Mouse (Mus musculus) hindbrain, embryonic 12.5 days (tissue): Measurements from ENCODE around the gene Dnase1l2. TPM values are rescaled to one million over a fixed set of nuclear protein-coding genes. Genes with fewer than 3 reads are reported as not detected.
A peak's percentile ranks its signal among the peaks of the same experiment; 100 is the strongest.

Experiments used
- ATAC-seq: fragments of 200-750 bp; cut with Nextera tagmentation; 2 replicates; pipeline ENCODE4 v1.8.0; 2017; ENCODE audit warnings: moderate TSS enrichment; ENCODE audit not compliant: low FRiP score
- H3K27ac ChIP-seq: fragments of 300-500 bp; sonication (generic); 2 replicates; pipeline ENCODE4 v1.5.1; 2016; ENCODE audit warnings: mild to moderate bottlenecking
- H3K27me3 ChIP-seq: fragments of 300-500 bp; sonication (generic); 2 replicates; pipeline ENCODE4 v1.6.1; 2016; ENCODE audit warnings: mild to moderate bottlenecking
- H3K36me3 ChIP-seq: fragments of 300-500 bp; sonication (generic); 2 replicates; pipeline ENCODE4 v1.6.1; 2016; ENCODE audit warnings: mild to moderate bottlenecking
- H3K4me1 ChIP-seq: fragments of 300-500 bp; sonication (generic); 2 replicates; pipeline ENCODE4 v1.6.1; 2016
- H3K4me2 ChIP-seq: fragments of 300-500 bp; sonication (generic); replicated peaks from 2 replicates; pipeline ENCODE4 v1.6.1; 2016; ENCODE audit warnings: mild to moderate bottlenecking
- H3K4me3 ChIP-seq: fragments of 300-500 bp; sonication (generic); 2 replicates; pipeline ENCODE4 v1.5.1; 2016; ENCODE audit warnings: mild to moderate bottlenecking
- H3K9ac ChIP-seq: fragments of 300-500 bp; sonication (generic); 2 replicates; pipeline ENCODE4 v1.6.1; 2016; ENCODE audit warnings: mild to moderate bottlenecking, moderate library complexity
- H3K9me3 ChIP-seq: fragments of 300-500 bp; sonication (generic); replicated peaks from 2 replicates; pipeline ENCODE4 v1.6.1; 2016; ENCODE audit warnings: mild to moderate bottlenecking
- WGBS: fragments of 180-500 bp; shearing (Covaris S2); methylation state at CpG from one replicate; pipeline ENCODE4 v1.1.7; 2016; 5-methylcytosine and 5-hydroxymethylcytosine counted together
- polyA plus RNA-seq: library from polyadenylated mRNA; unstranded; fragments of >200 nt; fragmentation: Nextera tagmentation; extraction: Ambion mirVana; gene quantifications from 2 replicates; pipeline ENCODE4 v1.2.1, GENCODE M21; 2016

Dnase1l2 gene
- polyA plus RNA-seq, 1 experiment from 2014 or later: 7.0 TPM

- peak within 1 kb of the TSS; percentile 76 for H3K4me3 ChIP-seq
- H3K4me2 ChIP-seq: peak within 1 kb of the TSS; percentile 62
- peaks cover 37% of the 10 kb centered on the region for H3K36me3 ChIP-seq
- H3K27me3 ChIP-seq: no peaks in the 10 kb centered on the region
- H3K9ac ChIP-seq: peak within 1 kb of the TSS; percentile 85
- peak within 1 kb of the TSS; percentile 97 for H3K27ac ChIP-seq
- WGBS: under 1% methylated on average over 48 of the region's 48 CpGs
- ATAC-seq: peak; percentile 94
- H3K4me1 ChIP-seq: peaks cover 21% of the 10 kb centered on the region
- H3K9me3 ChIP-seq: no peaks in the 10 kb centered on the region
These were observed 35.9 kb upstream of the Dnase1l2 start, which contains the start of gene Mlst8 for GRCm38 (mm10) chr17:24478663-24479380. Gene Mlst8 (minus strand): TSS chr17:24479078.

- 52% methylated on average over 11 of the region's 11 CpGs for WGBS
- H3K4me3 ChIP-seq: peak overlapping the region; percentile 76
- H3K9me3 ChIP-seq: no peaks in the 10 kb centered on the region
- no peaks in the 10 kb centered on the region for H3K27me3 ChIP-seq
- peaks cover 25% of the 10 kb centered on the region for H3K4me1 ChIP-seq
- peak overlapping the region; percentile 85 for H3K9ac ChIP-seq
- H3K27ac ChIP-seq: peak overlapping the region; percentile 97; the same call in 1 of the 2 replicates
- H3K4me2 ChIP-seq: peak overlapping the region; percentile 62
- ATAC-seq: peak; percentile 11
- H3K36me3 ChIP-seq: peaks cover 44% of the 10 kb centered on the region
These were observed 35.2 kb upstream of the Dnase1l2 start for GRCm38 (mm10) chr17:24477985-24478600.

GRCm38 (mm10) chr17:24477053-24477984 lies 34.4 kb upstream of the Dnase1l2 start:
- H3K27ac ChIP-seq: no peak overlapping the region
- peaks cover 44% of the 10 kb centered on the region for H3K36me3 ChIP-seq
- H3K4me3 ChIP-seq: no peak overlapping the region
- peak overlapping the region; percentile 85 for H3K9ac ChIP-seq
- WGBS: 93% methylated on average over 20 of the region's 20 CpGs
- no peaks in the 10 kb centered on the region for H3K9me3 ChIP-seq
- ATAC-seq: no peak
- H3K4me2 ChIP-seq: peak overlapping the region; percentile 62; the same call in 1 of the 2 replicates
- peaks cover 32% of the 10 kb centered on the region for H3K4me1 ChIP-seq
- no peaks in the 10 kb centered on the region for H3K27me3 ChIP-seq

DNA sequence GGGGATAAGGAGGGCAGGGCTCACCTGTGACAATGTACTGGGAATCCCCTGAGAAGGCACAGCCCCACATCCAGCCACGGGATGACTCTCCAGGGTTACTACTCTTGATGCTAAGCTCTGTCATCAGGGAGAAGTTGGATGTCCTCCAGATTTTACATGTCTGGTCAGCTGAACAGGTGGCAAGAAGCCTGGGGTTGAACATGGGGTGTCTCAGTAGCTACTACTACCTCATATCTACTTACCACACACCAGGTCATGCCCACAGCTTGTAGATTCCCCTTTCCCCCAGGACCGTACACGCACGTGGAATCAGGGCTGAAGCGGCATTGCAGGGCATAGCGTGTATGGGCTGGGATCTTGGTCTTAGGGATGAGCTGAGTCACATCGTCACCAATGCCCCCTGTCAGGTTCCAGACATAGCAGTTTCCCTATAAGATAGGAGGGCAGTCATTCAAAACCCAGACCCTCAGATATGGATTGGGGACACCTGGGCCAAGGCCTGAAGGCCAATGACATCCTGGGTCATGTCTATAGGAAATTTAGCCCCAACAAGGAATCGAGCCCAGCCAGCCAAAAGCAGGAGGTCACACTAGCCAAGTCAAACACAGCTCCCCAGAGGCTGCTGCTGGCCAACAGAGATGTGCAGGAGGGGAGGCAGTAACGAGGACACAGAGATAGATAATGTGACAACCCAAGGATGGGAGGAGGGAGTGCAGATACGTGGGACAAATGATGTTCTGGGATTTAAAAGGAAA lies 33.3 kb upstream of the Dnase1l2 start:
- Histone ChIP-seq H3K4me3 (no peak overlapping the region), H3K27me3 (no peaks in the 10 kb centered on the region), H3K9me3 (no peaks in the 10 kb centered on the region), H3K36me3 (peaks cover 44% of the 10 kb centered on the region), H3K9ac (no peak overlapping the region), H3K4me1 (peaks cover 43% of the 10 kb centered on the region), H3K4me2 (no peak overlapping the region), H3K27ac (no peak overlapping the region)
- ATAC-seq: no peak
- 89% methylated on average over 10 of the region's 10 CpGs for WGBS

DNA sequence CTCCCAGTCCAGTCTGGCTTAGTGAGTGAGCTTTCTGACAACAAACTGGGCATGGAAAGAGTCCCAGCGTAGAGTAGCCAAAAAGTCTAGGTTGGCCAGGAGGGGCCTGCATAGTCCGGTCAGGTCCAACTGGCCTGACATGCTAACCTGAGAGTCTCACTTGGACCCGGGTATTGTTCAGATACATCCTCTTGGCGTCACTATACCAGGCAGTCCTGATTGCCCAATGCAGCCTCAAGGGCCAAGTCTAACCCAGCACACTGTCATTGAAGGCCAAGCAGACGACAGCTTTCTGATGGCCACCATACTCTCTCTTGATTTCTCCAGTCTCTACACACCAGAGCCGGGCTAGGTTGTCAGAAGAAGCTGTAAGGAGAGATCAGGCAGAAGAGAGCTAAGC lies 32.7 kb upstream of the Dnase1l2 start:
- no peaks in the 10 kb centered on the region for H3K9me3 ChIP-seq
- no peak overlapping the region for H3K4me3 ChIP-seq
- 89% methylated on average over 6 of the region's 6 CpGs for WGBS
- no peaks in the 10 kb centered on the region for H3K27me3 ChIP-seq
- H3K4me1 ChIP-seq: peaks cover 47% of the 10 kb centered on the region
- no peak for ATAC-seq
- H3K4me2 ChIP-seq: no peak overlapping the region
- H3K9ac ChIP-seq: no peak overlapping the region
- peaks cover 44% of the 10 kb centered on the region for H3K36me3 ChIP-seq
- H3K27ac ChIP-seq: no peak overlapping the region

- Histone ChIP-seq H3K4me1 (peaks cover 47% of the 10 kb centered on the region), H3K9me3 (no peaks in the 10 kb centered on the region), H3K27me3 (no peaks in the 10 kb centered on the region), H3K4me3 (no peak overlapping the region), H3K9ac (no peak overlapping the region), H3K36me3 (peaks cover 44% of the 10 kb centered on the region), H3K4me2 (no peak overlapping the region), H3K27ac (peak overlapping the region; percentile 23; the same call in 1 of the 2 replicates)
- WGBS: 81% methylated on average over 5 of the region's 5 CpGs
- no peak for ATAC-seq
These were observed 31.7 kb upstream of the Dnase1l2 start for GRCm38 (mm10) chr17:24474557-24474956.

DNA sequence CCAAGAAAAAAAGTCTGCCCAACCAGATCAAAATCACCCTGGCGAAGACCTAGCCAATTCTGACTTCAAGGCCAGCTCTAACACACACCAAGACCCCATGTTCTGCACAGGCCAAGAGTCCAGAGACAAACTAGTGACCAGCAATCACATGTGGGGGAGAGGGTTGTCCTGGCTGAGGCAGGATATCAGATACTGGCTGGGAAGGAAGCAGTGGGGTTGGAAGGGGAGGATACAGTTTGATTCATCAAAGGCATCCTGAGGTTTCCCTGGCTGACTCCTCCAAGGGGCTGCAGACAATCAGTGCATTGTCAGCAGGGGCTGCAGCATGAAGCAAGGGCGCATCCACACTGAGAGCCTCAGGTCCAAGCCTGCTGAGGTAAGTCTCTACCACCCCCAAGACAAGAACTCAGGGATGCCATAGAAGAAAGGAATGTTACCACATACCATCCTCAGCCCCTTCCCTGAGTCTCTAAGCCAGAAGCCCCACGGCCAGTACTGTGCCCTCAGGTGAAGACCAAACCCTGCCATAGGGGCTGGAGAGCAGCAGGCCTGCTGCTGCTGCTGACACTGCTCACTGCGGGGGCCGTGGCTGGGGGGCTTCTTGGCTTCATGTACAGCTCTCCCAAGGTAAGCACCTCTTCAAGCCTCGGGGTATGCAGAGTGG lies 30.8 kb upstream of the Dnase1l2 start, which contains the start of gene Bricd5:
Gene Bricd5, plus strand, starts transcription at position 273 of the 664 bp plus-strand sequence.
- ATAC-seq: no peak
- Histone ChIP-seq H3K4me2 (0 out of 2 replicates have a peak within 1 kb of the TSS, but pooled peaks have one; percentile 8), H3K36me3 (peaks cover 44% of the 10 kb centered on the region), H3K27ac (peak within 1 kb of the TSS; percentile 23; the same call in 1 of the 2 replicates), H3K4me3 (no peak within 1 kb of the TSS), H3K4me1 (peaks cover 47% of the 10 kb centered on the region), H3K9ac (0 out of 2 replicates have a peak within 1 kb of the TSS, but pooled peaks have one; percentile 9), H3K27me3 (no peaks in the 10 kb centered on the region), H3K9me3 (no peaks in the 10 kb centered on the region)
- WGBS: 72% methylated on average over 6 of the region's 6 CpGs

DNA sequence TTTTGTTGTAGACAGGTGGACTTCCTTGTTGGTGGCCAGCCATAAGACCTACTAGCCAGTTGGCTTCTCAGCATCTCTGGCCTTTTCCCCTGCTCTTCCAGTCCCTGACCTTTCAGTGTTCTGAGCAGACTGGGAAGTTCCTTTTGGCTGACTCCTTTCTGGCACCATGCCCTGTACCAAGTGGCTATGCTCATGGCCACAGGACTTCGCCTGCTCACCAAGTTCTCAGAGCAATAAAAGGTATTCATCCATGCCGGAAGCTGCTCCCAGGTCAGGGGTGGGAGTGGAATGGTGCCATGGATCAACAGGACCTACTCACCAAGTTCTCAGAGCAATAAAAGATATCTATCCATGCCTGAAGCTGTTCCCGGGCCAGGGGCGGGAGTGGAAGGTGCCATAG lies 29.6 kb upstream of the Dnase1l2 start:
- peaks cover 42% of the 10 kb centered on the region for H3K36me3 ChIP-seq
- H3K9ac ChIP-seq: peak overlapping the region; percentile 91; the same call in 1 of the 2 replicates
- peak overlapping the region; percentile 93 for H3K4me2 ChIP-seq
- no peaks in the 10 kb centered on the region for H3K9me3 ChIP-seq
- ATAC-seq: no peak
- peaks cover 37% of the 10 kb centered on the region for H3K4me1 ChIP-seq
- WGBS: 87% methylated on average over 4 of the region's 4 CpGs
- no peak overlapping the region for H3K4me3 ChIP-seq
- no peaks in the 10 kb centered on the region for H3K27me3 ChIP-seq
- no peak overlapping the region for H3K27ac ChIP-seq

DNA sequence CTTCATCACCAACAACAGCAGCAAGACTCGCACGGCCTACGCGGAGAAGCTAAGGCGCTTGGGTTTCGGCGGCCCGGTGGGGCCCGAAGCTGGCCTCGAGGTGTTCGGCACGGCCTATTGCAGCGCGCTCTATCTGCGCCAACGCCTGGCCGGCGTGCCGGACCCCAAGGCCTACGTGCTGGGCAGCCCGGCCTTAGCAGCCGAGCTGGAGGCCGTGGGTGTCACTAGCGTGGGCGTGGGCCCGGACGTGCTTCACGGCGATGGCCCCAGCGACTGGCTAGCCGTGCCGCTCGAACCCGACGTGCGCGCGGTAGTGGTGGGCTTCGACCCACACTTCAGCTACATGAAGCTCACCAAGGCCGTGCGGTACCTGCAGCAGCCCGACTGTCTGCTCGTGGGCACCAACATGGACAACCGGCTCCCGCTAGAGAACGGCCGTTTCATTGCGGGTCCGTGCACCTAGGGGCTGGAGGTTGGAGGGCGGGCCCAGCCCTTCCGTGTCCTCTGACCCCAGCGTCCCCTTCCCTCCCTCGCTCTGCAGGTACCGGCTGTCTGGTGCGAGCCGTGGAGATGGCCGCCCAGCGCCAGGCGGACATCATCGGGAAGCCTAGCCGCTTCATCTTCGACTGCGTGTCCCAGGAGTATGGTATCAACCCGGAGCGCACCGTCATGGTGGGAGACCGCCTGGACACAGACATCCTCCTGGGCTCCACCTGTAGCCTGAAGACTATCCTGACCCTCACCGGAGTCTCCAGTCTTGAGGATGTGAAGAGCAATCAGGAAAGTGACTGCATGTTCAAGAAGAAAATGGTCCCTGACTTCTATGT lies 28.0 kb upstream of the Dnase1l2 start:
- 1% methylated on average over 65 of the region's 68 CpGs for WGBS
- H3K27ac ChIP-seq: peak overlapping the region; percentile 88
- ATAC-seq: peak; percentile 11
- H3K4me1 ChIP-seq: peaks cover 35% of the 10 kb centered on the region
- no peaks in the 10 kb centered on the region for H3K27me3 ChIP-seq
- no peaks in the 10 kb centered on the region for H3K9me3 ChIP-seq
- H3K36me3 ChIP-seq: peaks cover 28% of the 10 kb centered on the region
- peak overlapping the region; percentile 91 for H3K9ac ChIP-seq
- H3K4me3 ChIP-seq: peak overlapping the region; percentile 90
- H3K4me2 ChIP-seq: peak overlapping the region; percentile 93

- Histone ChIP-seq H3K4me3 (peak within 1 kb of the TSS; percentile 90), H3K9ac (peak within 1 kb of the TSS; percentile 91), H3K4me1 (peaks cover 35% of the 10 kb centered on the region), H3K9me3 (no peaks in the 10 kb centered on the region), H3K4me2 (peak within 1 kb of the TSS; percentile 93), H3K36me3 (peaks cover 19% of the 10 kb centered on the region), H3K27me3 (no peaks in the 10 kb centered on the region), H3K27ac (peak within 1 kb of the TSS; percentile 88)
- peak; percentile 98 for ATAC-seq
- WGBS: under 1% methylated on average over 58 of the region's 75 CpGs
These were observed 27.2 kb upstream of the Dnase1l2 start, which contains the start of the genes E4f1 and Pgp for GRCm38 (mm10) chr17:24469910-24470602. Gene E4f1 (minus strand): TSS chr17:24470313. Gene Pgp (plus strand): TSS chr17:24470392.
